Mouse (Mus musculus) heart, adult 2 months (tissue): ENCODE measurements at regions not wholly inside any gene's neighbourhood (a gene's known extent, or its start where the extent isn't known, plus 50 kb on each side); places are given as distances from the start of the nearest gene placed in this dataset.

Experiments used
- CTCF ChIP-seq: fragments of 200-600 bp; IDR thresholded peaks from 2 replicates; pipeline ENCODE4 v1.8.1; 2022; ENCODE audit warnings: antibody characterized with exemption, mild to moderate bottlenecking, moderate library complexity
- EP300 ChIP-seq: fragments of 200-500 bp; IDR thresholded peaks from 2 replicates; pipeline ENCODE4 v1.6.1; 2011; ENCODE audit warnings: low read depth, low read length, control low read depth; ENCODE audit not compliant: insufficient read depth
- POLR2A ChIP-seq: fragments of 200-500 bp; IDR thresholded peaks from 2 replicates; pipeline ENCODE4 v1.6.1; 2011; ENCODE audit warnings: mild to moderate bottlenecking, low read depth, low read length, control low read depth; ENCODE audit not compliant: insufficient read depth

DNA sequence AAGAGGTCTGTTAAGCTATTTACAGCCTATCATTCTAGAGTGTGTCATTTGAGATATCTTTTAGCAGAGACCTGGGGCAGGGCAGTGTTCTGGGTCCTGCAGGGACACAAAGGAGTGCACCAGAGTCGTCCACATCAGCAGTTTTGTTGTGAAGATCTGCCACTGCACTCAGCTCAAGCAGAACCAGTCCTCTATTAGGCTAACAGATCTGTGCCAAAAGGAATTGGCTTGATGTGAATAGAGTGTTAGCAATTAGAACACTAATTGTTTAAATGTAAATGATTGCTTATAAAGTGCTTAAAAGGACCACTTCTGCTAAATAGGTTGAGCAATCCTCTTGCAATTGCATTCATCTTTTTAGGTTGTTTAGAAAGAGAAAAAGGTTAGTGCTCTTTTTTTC, 215.3 kb downstream of the En1 start:
- TF ChIP-seq EP300 = no peak
- no peak for TF ChIP-seq CTCF
- no peak for TF ChIP-seq POLR2A
